In genomic region chr8:22192660-22193431, GRCm38 (mm10) we compare ENCODE assay signal across 8 mouse cellular contexts. TPM values are rescaled to one million over a fixed set of nuclear protein-coding genes. Genes with fewer than 3 reads are reported as not detected.
DNase-seq lines count a peak whose midpoint lies in the region; ATAC-seq and TF ChIP-seq lines count a peak whose summit lies in the region.

TSS of gene Vps36 (plus strand) at chr8:22192809.

- ATAC-seq in G1E (ENCODE audit: extremely low read depth, insufficient number of reproducible peaks, low FRiP score, poor library complexity, severe bottlenecking), result peak; percentile 48
- ATAC-seq in forebrain, postnatal 0 days, result peak; percentile 96
- ATAC-seq in lung, embryonic 15.5 days (ENCODE audit: borderline replicate concordance, extremely low read depth, low FRiP score, low TSS enrichment), result peak; percentile 91

- peak within 1 kb of the TSS; percentile 89 for H3K4me3 ChIP-seq in G1E (ENCODE audit: low read depth, low read length)
- H3K4me3 ChIP-seq in forebrain, postnatal 0 days (ENCODE audit: low read depth, low read length), result peak within 1 kb of the TSS; percentile 97
- H3K4me3 ChIP-seq in lung, embryonic 15.5 days, result peak within 1 kb of the TSS; percentile 78

- DNase-seq in G1E (ENCODE audit: low spot score), result peak; percentile 85
- peak; percentile 81 to 97 for DNase-seq in cerebellum, adult 18-20 months
- DNase-seq in forebrain, postnatal 0 days, result peak; percentile 93
- DNase-seq in heart, postnatal 4 days, result peak; percentile 93
- DNase-seq in layer of hippocampus, adult 8-10 months (ENCODE audit: low spot score in 2 of 2), result peak; percentile 69 to 85
- DNase-seq in ovary, adult 18-20 months (ENCODE audit: low spot score), result peak; percentile 76
- peak; percentile 85 for DNase-seq in thymus, postnatal 0 days (ENCODE audit: low spot score)

- H3K4me2 ChIP-seq in forebrain, postnatal 0 days (ENCODE audit: low read depth), result peak within 1 kb of the TSS; percentile 61
- peak within 1 kb of the TSS; percentile 55 for H3K4me2 ChIP-seq in lung, embryonic 15.5 days

- peaks cover 17% of the 10 kb centered on the region for H3K36me3 ChIP-seq in G1E (replicated peaks)
- no peaks in the 10 kb centered on the region for H3K36me3 ChIP-seq in forebrain, postnatal 0 days (ENCODE audit: insufficient read depth)
- no peaks in the 10 kb centered on the region for H3K36me3 ChIP-seq in lung, embryonic 15.5 days

- peak; percentile 93 for TF ChIP-seq CTCF in G1E (IDR thresholded peaks at IDR 0.05; ENCODE audit: low read depth, low read length)
- peak; percentile 96 for TF ChIP-seq CTCF in forebrain, postnatal 0 days (IDR thresholded peaks at IDR 0.05; ENCODE audit: low read depth)

- WGBS in forebrain, postnatal 0 days, result under 1% methylated on average over 73 of the region's 73 CpGs
- 0% methylated on average over 73 of the region's 73 CpGs for WGBS in lung, embryonic 15.5 days

- peak within 1 kb of the TSS; percentile 92 for H3K27ac ChIP-seq in forebrain, postnatal 0 days (ENCODE audit: low read depth, low read length)
- peak within 1 kb of the TSS; percentile 99 for H3K27ac ChIP-seq in lung, embryonic 15.5 days

- H3K9ac ChIP-seq in forebrain, postnatal 0 days, result peak within 1 kb of the TSS; percentile 89
- peak within 1 kb of the TSS; percentile 92 for H3K9ac ChIP-seq in lung, embryonic 15.5 days

- H3K9me3 ChIP-seq in G1E (replicated peaks), result no peaks in the 10 kb centered on the region
- no peaks in the 10 kb centered on the region for H3K9me3 ChIP-seq in forebrain, postnatal 0 days (ENCODE audit: low read length)
- no peaks in the 10 kb centered on the region for H3K9me3 ChIP-seq in lung, embryonic 15.5 days

- H3K27me3 ChIP-seq in G1E (ENCODE audit: insufficient read depth, low read length), result peaks cover 5% of the 10 kb centered on the region; the same call in 1 of the 2 replicates
- no peaks in the 10 kb centered on the region for H3K27me3 ChIP-seq in forebrain, postnatal 0 days (ENCODE audit: insufficient read depth, low read length)
- H3K27me3 ChIP-seq in lung, embryonic 15.5 days, result no peaks in the 10 kb centered on the region

- H3K4me1 ChIP-seq in G1E (ENCODE audit: insufficient read depth, low read depth, low read length), result peaks cover 29% of the 10 kb centered on the region
- H3K4me1 ChIP-seq in forebrain, postnatal 0 days (ENCODE audit: insufficient read depth), result peaks cover 11% of the 10 kb centered on the region; the same call in 1 of the 2 replicates
- peaks cover 13% of the 10 kb centered on the region for H3K4me1 ChIP-seq in lung, embryonic 15.5 days

RNA-seq across cellular contexts. Expression of gene Vps36, which starts in this region (rescaled TPM):
- 41.1 and 55.0 TPM in 2 replicates for total RNA-seq in G1E (2014; fragmentation: Nextera tagmentation)
- 43.2 and 43.3 TPM in 2 replicates for total RNA-seq in G1E (2017)
- 7.8 and 9.7 TPM in 2 replicates for polyA plus RNA-seq in G1E (2012)
- 38.3 and 42.9 TPM in 2 replicates for total RNA-seq in forebrain, postnatal 0 days (2014; rRNA removed)
- polyA plus RNA-seq in forebrain, postnatal 0 days (2015; fragmentation: Nextera tagmentation; extraction: Ambion mirVana), result 24.6 and 36.7 TPM in 2 replicates
- total RNA-seq in heart, postnatal 4 days (2021), result 10 to 100 TPM; 31.4 to 34.2 TPM
- total RNA-seq in layer of hippocampus, adult 8-10 months (2022), result 10 to 100 TPM; 22.3 to 26.4 (median 24.8) TPM
- polyA plus RNA-seq in lung, embryonic 15.5 days (2015; fragmentation: Nextera tagmentation; extraction: Ambion mirVana), result 43.9 and 47.6 TPM in 2 replicates
- polyA plus RNA-seq in thymus, postnatal 0 days (2015; fragmentation: Nextera tagmentation; extraction: Ambion mirVana), result 38.9 and 39.0 TPM in 2 replicates

Comparison
In these comparisons a context has a peak if more than half of its experiments do, and no peak if none do; other contexts are left out.
1. Peak in every context shown above with its lines: DNase-seq, ATAC-seq, H3K4me3 ChIP-seq and H3K27ac ChIP-seq.